Mouse (Mus musculus) ES-E14 (cell line): ENCODE data around the gene Sox9. TPM values are rescaled to one million over a fixed set of nuclear protein-coding genes. Genes with fewer than 3 reads are reported as not detected.

Experiments
- DNase-seq: peaks from one replicate; pipeline ENCODE4 v3.0.0-alpha.2; 2013; ENCODE audit warnings: low read depth, low spot score
- H3K27ac ChIP-seq: 2 replicates; pipeline ENCODE4 v1.5.1; 2012; ENCODE audit warnings: low read depth, mild to moderate bottlenecking, low read length, moderate library complexity, mixed read lengths; ENCODE audit not compliant: poor library complexity, insufficient read depth, severe bottlenecking
- H3K36me3 ChIP-seq: 2 replicates; pipeline ENCODE4 v1.6.1; 2012; ENCODE audit warnings: mild to moderate bottlenecking, low read length, moderate library complexity, mixed read lengths; ENCODE audit not compliant: control insufficient read depth, poor library complexity, insufficient read depth, severe bottlenecking
- H3K4me1 ChIP-seq, 2 experiments: fragments of 150-350 bp in 1 of 2; sonication (generic) in 1 of 2; 2 replicates each; pipeline ENCODE4 v1.6.1; 2012; ENCODE audit warnings: low read length in 2 of 2, mild to moderate bottlenecking in 1 of 2, mixed read lengths in 1 of 2; ENCODE audit not compliant: control insufficient read depth in 2 of 2, insufficient read depth in 2 of 2, poor library complexity in 1 of 2
- H3K4me3 ChIP-seq, 2 experiments: fragments of 150-350 bp in 1 of 2; sonication (generic) in 1 of 2; 2 replicates each; pipeline ENCODE4 v1.5.1; 2012; ENCODE audit warnings: low read length in 2 of 2, low read depth in 1 of 2, mild to moderate bottlenecking in 1 of 2, mixed read lengths in 1 of 2; ENCODE audit not compliant: insufficient read depth in 1 of 2, poor library complexity in 1 of 2, severe bottlenecking in 1 of 2
- H3K9ac ChIP-seq: 2 replicates; pipeline ENCODE4 v1.6.1; 2012; ENCODE audit warnings: low read depth, mild to moderate bottlenecking, low read length, mixed read lengths; ENCODE audit not compliant: poor library complexity, insufficient read depth, severe bottlenecking
- H3K9me3 ChIP-seq: fragments of 150-350 bp; sonication (generic); 2 replicates; pipeline ENCODE4 v1.6.1; 2012; ENCODE audit warnings: low read depth, mild to moderate bottlenecking, low read length; ENCODE audit not compliant: control insufficient read depth, insufficient read depth
- CHD2 ChIP-seq: IDR thresholded peaks from 2 replicates; pipeline ENCODE4 v1.6.1; 2014; ENCODE audit warnings: mild to moderate bottlenecking, low read depth, low read length, inconsistent platforms
- HCFC1 ChIP-seq: IDR thresholded peaks from 2 replicates; pipeline ENCODE4 v1.6.1; 2012; ENCODE audit warnings: low read length, inconsistent platforms, borderline replicate concordance; ENCODE audit not compliant: insufficient read depth
- MAFK ChIP-seq: IDR thresholded peaks from 2 replicates; pipeline ENCODE4 v1.6.1; 2014; ENCODE audit warnings: mild to moderate bottlenecking, low read depth, low read length, inconsistent platforms; ENCODE audit not compliant: insufficient read depth
- ZC3H11A ChIP-seq: IDR thresholded peaks from 2 replicates; pipeline ENCODE4 v1.6.1; 2012; ENCODE audit warnings: low read depth, mild to moderate bottlenecking, inconsistent platforms, low read length, borderline replicate concordance
- ZNF384 ChIP-seq: IDR thresholded peaks from 2 replicates; pipeline ENCODE4 v1.6.1; 2012; ENCODE audit warnings: low read depth, low read length, inconsistent platforms
- in situ Hi-C, 2 experiments: fragments of 600-800 bp; cut with MboI; formaldehyde crosslinking; loops; one replicate each; pipeline ENCODE4 v1.15.1; 2025; ENCODE audit warnings: low sequenced_read_pairs in 2 of 2, inconsistent platforms in 1 of 2; ENCODE audit not compliant: unreplicated experiment in 2 of 2
- total RNA-seq: library from RNA; depleted of rRNA; stranded (reverse); fragments of 300-350 nt; gene quantifications from 2 replicates; pipeline ENCODE4 v1.2.3, GENCODE M21; 2012

Gene Sox9
- total RNA-seq, 1 experiment = 0.27 TPM

DNA sequence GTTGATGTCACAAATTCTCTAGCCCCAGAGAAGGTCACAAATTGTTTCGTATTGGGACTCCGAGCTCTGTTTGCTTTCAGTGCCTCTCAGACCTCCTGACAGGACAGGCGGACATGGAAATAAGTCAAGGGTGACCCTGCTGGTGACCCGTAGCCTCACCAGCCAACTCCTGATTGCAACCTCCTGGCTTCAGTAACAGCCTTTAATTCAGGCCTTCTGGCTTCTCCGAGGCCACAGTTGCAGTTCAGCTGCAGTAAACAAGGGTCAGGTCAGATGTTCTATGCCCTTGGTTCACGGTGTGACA, 45.0 kb downstream of the Sox9 start:
- no peaks in the 10 kb centered on the region for H3K9me3 ChIP-seq
- TF ChIP-seq ZNF384 (no peak), HCFC1 (no peak), ZC3H11A (no peak), MAFK (no peak), CHD2 (no peak)
- no peak for DNase-seq
- peaks cover 2% of the 10 kb centered on the region in 2 experiments; a peak in 1 of 4 replicates for H3K4me1 ChIP-seq
- H3K27ac ChIP-seq = no peak overlapping the region
- in situ Hi-C loops = no loop called here
- no peak overlapping the region for H3K9ac ChIP-seq
- no peaks in the 10 kb centered on the region for H3K36me3 ChIP-seq
- H3K4me3 ChIP-seq = no peak overlapping the region

GRCm38 (mm10) chr11:112828553-112829287, 46.7 kb downstream of the Sox9 start:
- Histone ChIP-seq H3K9me3 (no peaks in the 10 kb centered on the region), H3K4me3 (no peak overlapping the region), H3K4me1 (peaks cover 2 to 6% of the 10 kb centered on the region in 2 experiments; a peak in 1 of 4 replicates), H3K9ac (no peak overlapping the region), H3K36me3 (no peaks in the 10 kb centered on the region), H3K27ac (no peak overlapping the region)
- no peak for TF ChIP-seq ZNF384
- TF ChIP-seq MAFK = no peak
- TF ChIP-seq CHD2 = no peak
- no peak for TF ChIP-seq ZC3H11A
- TF ChIP-seq HCFC1 = no peak
- DNase-seq = no peak
- in situ Hi-C loops = no loop called here

- Histone ChIP-seq H3K4me3 (no peak overlapping the region), H3K9me3 (no peaks in the 10 kb centered on the region), H3K9ac (no peak overlapping the region), H3K4me1 (peaks cover 0 to 4% of the 10 kb centered on the region in 2 experiments; a peak in 1 of 4 replicates), H3K27ac (no peak overlapping the region), H3K36me3 (no peaks in the 10 kb centered on the region)
- in situ Hi-C loops = no loop called here
- no peak for TF ChIP-seq HCFC1
- TF ChIP-seq MAFK = no peak
- TF ChIP-seq ZC3H11A = no peak
- no peak for TF ChIP-seq CHD2
- TF ChIP-seq ZNF384 = no peak
- DNase-seq = no peak
These were observed 52.4 kb downstream of the Sox9 start for GRCm38 (mm10) chr11:112834245-112835005.

DNA sequence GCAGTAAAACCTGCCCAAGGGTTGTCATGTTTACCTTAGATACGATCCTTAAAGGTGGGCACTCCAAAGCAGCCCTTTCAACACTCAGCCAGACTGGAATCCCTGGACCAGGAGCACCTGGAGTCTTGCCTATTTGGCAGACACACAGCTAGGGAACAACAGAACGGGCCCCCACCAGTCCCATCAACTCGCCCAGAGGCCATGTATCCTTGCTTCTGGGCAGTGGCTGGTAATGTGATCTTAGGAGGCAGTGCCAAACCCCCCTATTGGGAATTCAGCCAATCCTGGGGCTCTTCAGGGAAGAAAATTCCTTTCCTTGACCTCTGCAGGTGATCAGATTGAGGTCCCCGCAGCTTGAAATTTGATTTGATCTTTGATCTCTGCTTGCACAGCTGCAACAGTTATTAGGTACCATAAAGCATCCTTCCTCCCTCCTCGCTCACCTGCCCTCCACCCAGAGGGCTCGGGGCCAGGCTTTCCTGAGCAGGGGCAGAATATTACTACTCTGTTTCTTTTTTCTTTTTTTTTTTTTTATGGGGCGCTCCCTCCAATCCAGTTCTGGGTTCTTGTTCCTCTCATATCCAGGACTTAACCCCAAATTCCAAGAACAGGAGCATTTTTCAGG, 53.6 kb downstream of the Sox9 start:
- in situ Hi-C loops = no loop called here
- no peak for DNase-seq
- peaks cover 0 to 5% of the 10 kb centered on the region in 2 experiments; a peak in 2 of 4 replicates for H3K4me1 ChIP-seq
- H3K4me3 ChIP-seq = no peak overlapping the region
- no peaks in the 10 kb centered on the region for H3K36me3 ChIP-seq
- H3K27ac ChIP-seq = no peak overlapping the region
- no peak for TF ChIP-seq ZC3H11A
- TF ChIP-seq HCFC1 = no peak
- TF ChIP-seq CHD2 = no peak
- no peak for TF ChIP-seq ZNF384
- no peak for TF ChIP-seq MAFK
- H3K9me3 ChIP-seq = no peaks in the 10 kb centered on the region
- no peak overlapping the region for H3K9ac ChIP-seq
